Mouse (Mus musculus) midbrain, postnatal 0 days (tissue): ENCODE measurements at regions not wholly inside any gene's neighbourhood (a gene's known extent, or its start where the extent isn't known, plus 50 kb on each side); places are given as distances from the start of the nearest gene placed in this dataset.

Experiments
- ATAC-seq: fragments of 200-750 bp; cut with Nextera tagmentation; 2 replicates; pipeline ENCODE4 v1.8.0; 2017; ENCODE audit warnings: moderate number of reproducible peaks, mild to moderate bottlenecking, moderate TSS enrichment, moderate library complexity; ENCODE audit not compliant: low FRiP score
- DNase-seq: peaks from one replicate; pipeline ENCODE4 v3.0.0-alpha.2; 2015; ENCODE audit warnings: low spot score
- H3K27ac ChIP-seq: fragments of 300-500 bp; sonication (generic); 2 replicates; pipeline ENCODE4 v1.5.1; 2014; ENCODE audit warnings: low read depth, mild to moderate bottlenecking, low read length, mixed read lengths
- H3K27me3 ChIP-seq: fragments of 300-500 bp; sonication (generic); 2 replicates; pipeline ENCODE4 v1.6.1; 2014; ENCODE audit warnings: low read length, control low read depth, mixed read lengths; ENCODE audit not compliant: insufficient read depth
- H3K36me3 ChIP-seq: fragments of 300-500 bp; sonication (generic); 2 replicates; pipeline ENCODE4 v1.6.1; 2014; ENCODE audit warnings: low read length, control low read depth, mixed read lengths; ENCODE audit not compliant: insufficient read depth
- H3K4me1 ChIP-seq: fragments of 300-500 bp; sonication (generic); 2 replicates; pipeline ENCODE4 v1.6.1; 2014; ENCODE audit warnings: mild to moderate bottlenecking, control low read depth, antibody characterized with exemption, low read length, mixed read lengths; ENCODE audit not compliant: insufficient read depth
- H3K4me2 ChIP-seq: fragments of 300-500 bp; sonication (generic); 2 replicates; pipeline ENCODE4 v1.6.1; 2014; ENCODE audit warnings: low read depth, mild to moderate bottlenecking, low read length, mixed read lengths; ENCODE audit not compliant: poor library complexity, severe bottlenecking
- H3K4me3 ChIP-seq: fragments of 300-500 bp; sonication (generic); 2 replicates; pipeline ENCODE4 v1.5.1; 2014; ENCODE audit warnings: low read depth, mild to moderate bottlenecking, low read length, moderate library complexity
- H3K9ac ChIP-seq: fragments of 300-500 bp; sonication (generic); replicated peaks from 2 replicates; pipeline ENCODE4 v1.6.1; 2014; ENCODE audit warnings: mild to moderate bottlenecking, low read length, moderate library complexity, mixed read lengths; ENCODE audit not compliant: poor library complexity, severe bottlenecking
- H3K9me3 ChIP-seq: fragments of 300-500 bp; sonication (generic); 2 replicates; pipeline ENCODE4 v1.6.1; 2016; ENCODE audit warnings: low read length, control low read depth
- CTCF ChIP-seq: IDR thresholded peaks from 2 replicates; pipeline ENCODE4 v1.5.1; 2016; ENCODE audit warnings: antibody characterized with exemption, mild to moderate bottlenecking
- WGBS: fragments of 180-500 bp; shearing (Covaris S2); extraction: QIAGEN DNeasy Blood & Tissue Kit; methylation state at CpG from one replicate; pipeline ENCODE4 v1.1.7; 2014; 5-methylcytosine and 5-hydroxymethylcytosine counted together

GRCm38 (mm10) chr1:45031436-45032027 is 279.8 kb upstream of the Col3a1 start:
- Histone ChIP-seq H3K36me3 (no peaks in the 10 kb centered on the region), H3K9me3 (no peaks in the 10 kb centered on the region), H3K27ac (no peak overlapping the region), H3K9ac (no peak overlapping the region), H3K4me3 (no peak overlapping the region), H3K27me3 (no peaks in the 10 kb centered on the region), H3K4me1 (no peaks in the 10 kb centered on the region), H3K4me2 (no peak overlapping the region)
- TF ChIP-seq CTCF = no peak
- DNase-seq (no peak), ATAC-seq (no peak)
- 66% methylated on average over 4 of the region's 4 CpGs for WGBS

- Histone ChIP-seq H3K9ac (no peak overlapping the region), H3K27me3 (no peaks in the 10 kb centered on the region), H3K4me2 (no peak overlapping the region), H3K36me3 (no peaks in the 10 kb centered on the region), H3K9me3 (no peaks in the 10 kb centered on the region), H3K4me3 (no peak overlapping the region), H3K27ac (no peak overlapping the region), H3K4me1 (no peaks in the 10 kb centered on the region)
- no peak for ATAC-seq
- DNase-seq = no peak
- 86% methylated on average over 7 of the region's 7 CpGs for WGBS
- no peak for TF ChIP-seq CTCF
Measured at GRCm38 (mm10) chr1:45033343-45033742, 278.0 kb upstream of the Col3a1 start.

GRCm38 (mm10) chr1:45041328-45041727 is 270.0 kb upstream of the Col3a1 start:
- no peak for ATAC-seq
- WGBS = 96% methylated on average over 1 of the region's 1 CpGs

GRCm38 (mm10) chr1:45041815-45042214 is 269.5 kb upstream of the Col3a1 start:
- Histone ChIP-seq H3K27ac (no peak overlapping the region), H3K9ac (no peak overlapping the region), H3K4me2 (no peak overlapping the region), H3K9me3 (no peaks in the 10 kb centered on the region), H3K4me1 (no peaks in the 10 kb centered on the region), H3K27me3 (no peaks in the 10 kb centered on the region), H3K36me3 (no peaks in the 10 kb centered on the region), H3K4me3 (no peak overlapping the region)
- no peak for ATAC-seq
- DNase-seq = no peak
- TF ChIP-seq CTCF = no peak

More at GRCm38 (mm10) chr1:45041328-45041727, 270.0 kb upstream of the Col3a1 start:
- Histone ChIP-seq H3K27ac (no peak overlapping the region), H3K36me3 (no peaks in the 10 kb centered on the region), H3K27me3 (no peaks in the 10 kb centered on the region), H3K4me1 (no peaks in the 10 kb centered on the region), H3K9ac (no peak overlapping the region), H3K9me3 (no peaks in the 10 kb centered on the region), H3K4me2 (no peak overlapping the region), H3K4me3 (no peak overlapping the region)
- TF ChIP-seq CTCF = no peak
- DNase-seq = no peak

- Histone ChIP-seq H3K36me3 (no peaks in the 10 kb centered on the region), H3K4me1 (no peaks in the 10 kb centered on the region), H3K9me3 (no peaks in the 10 kb centered on the region), H3K27ac (no peak overlapping the region), H3K4me3 (no peak overlapping the region), H3K9ac (no peak overlapping the region), H3K27me3 (no peaks in the 10 kb centered on the region), H3K4me2 (no peak overlapping the region)
- TF ChIP-seq CTCF = no peak
- no peak for ATAC-seq
- DNase-seq = no peak
Measured at GRCm38 (mm10) chr1:45043245-45043926, 268.0 kb upstream of the Col3a1 start.

- H3K9me3 ChIP-seq = no peaks in the 10 kb centered on the region
- H3K27ac ChIP-seq = no peak overlapping the region
- H3K27me3 ChIP-seq = no peaks in the 10 kb centered on the region
- WGBS = 82% methylated on average over 10 of the region's 10 CpGs
- no peaks in the 10 kb centered on the region for H3K36me3 ChIP-seq
- H3K4me1 ChIP-seq = no peaks in the 10 kb centered on the region
- no peak overlapping the region for H3K4me2 ChIP-seq
- TF ChIP-seq CTCF = no peak
- DNase-seq = no peak
- H3K4me3 ChIP-seq = no peak overlapping the region
- no peak overlapping the region for H3K9ac ChIP-seq
- 0 out of 2 replicates have a peak, but pooled peaks have one; percentile 34 for ATAC-seq
Measured at GRCm38 (mm10) chr1:45090841-45091535, 220.3 kb upstream of the Col3a1 start.
